Mouse (Mus musculus) kidney, adult 11 months (tissue): Measurements from ENCODE around the gene Lamp2.
"Not testable (repeated sequence)": the region's sequence is repeated elsewhere in the genome, so short reads cannot be mapped to it uniquely, and the experiment has no call there.

Source experiments
- DNase-seq: peaks from one replicate; pipeline ENCODE4 v3.0.0; 2022

Lamp2 gene

GRCm38 (mm10) chrX:38455890-38456634 is at the start of gene Lamp2:
TSS of gene Lamp2 (minus strand) at chrX:38456454.
- DNase-seq, result peak; percentile 85

DNA sequence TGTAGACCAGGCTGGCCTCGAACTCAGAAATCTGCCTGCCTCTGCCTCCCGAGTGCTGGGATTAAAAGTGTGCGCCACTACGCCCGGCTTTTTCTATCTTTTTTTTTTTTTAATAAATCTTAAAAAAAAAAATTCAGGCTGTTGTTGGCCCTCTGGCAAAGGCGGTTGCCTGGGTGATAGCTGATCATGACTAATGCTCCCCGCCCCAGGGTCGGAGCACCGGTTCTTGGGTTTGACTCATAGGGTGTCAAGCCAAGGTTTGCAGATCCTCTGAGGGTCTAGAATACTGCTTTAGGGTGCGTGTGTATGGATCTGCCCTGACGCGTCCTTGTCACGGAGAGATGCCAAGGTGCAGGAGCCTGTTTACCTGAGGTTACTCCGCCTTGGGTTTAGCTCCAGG is 48.6 kb upstream of the Lamp2 start:
- DNase-seq, result no peak

DNA sequence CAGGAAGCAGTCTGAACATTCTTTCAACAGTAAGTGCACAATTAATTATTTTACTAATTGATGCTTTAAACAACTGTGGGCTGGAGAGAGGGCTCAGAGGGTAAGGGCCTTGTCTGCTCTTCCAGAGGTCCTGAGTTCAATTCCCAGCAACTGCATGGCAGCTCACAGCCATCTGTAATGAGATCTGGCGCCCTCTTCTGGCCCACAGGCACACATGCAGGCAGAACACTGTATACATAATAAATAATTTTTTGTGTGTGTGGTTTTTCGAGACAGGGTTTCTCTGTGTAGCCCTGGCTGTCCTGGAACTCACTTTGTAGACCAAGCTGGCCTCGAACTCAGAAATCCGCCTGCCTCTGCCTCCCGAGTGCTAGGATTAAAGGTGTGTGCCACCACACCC is 45.9 kb upstream of the Lamp2 start:
- not testable (repeated sequence) for DNase-seq

DNA sequence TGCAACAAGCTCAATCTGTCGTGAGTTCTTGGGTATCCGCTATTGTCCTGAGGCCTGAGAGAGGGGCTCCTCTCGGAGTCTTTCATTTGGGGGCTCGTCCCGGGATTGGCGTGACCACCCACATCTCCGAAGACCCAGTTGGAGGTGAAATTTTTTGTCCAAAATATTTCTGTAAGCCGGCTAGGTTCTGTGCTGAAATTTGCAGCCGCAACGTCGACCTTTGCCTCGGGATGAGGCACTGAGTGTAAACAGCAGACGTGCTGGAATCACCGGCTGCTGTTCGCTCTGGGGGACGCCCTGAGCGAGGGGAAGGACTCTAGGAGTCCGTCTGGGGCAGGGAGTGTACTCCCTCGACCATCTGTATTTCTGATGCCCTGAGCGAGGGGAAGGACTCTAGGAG is 29.2 kb upstream of the Lamp2 start:
- not testable (repeated sequence) for DNase-seq

DNA sequence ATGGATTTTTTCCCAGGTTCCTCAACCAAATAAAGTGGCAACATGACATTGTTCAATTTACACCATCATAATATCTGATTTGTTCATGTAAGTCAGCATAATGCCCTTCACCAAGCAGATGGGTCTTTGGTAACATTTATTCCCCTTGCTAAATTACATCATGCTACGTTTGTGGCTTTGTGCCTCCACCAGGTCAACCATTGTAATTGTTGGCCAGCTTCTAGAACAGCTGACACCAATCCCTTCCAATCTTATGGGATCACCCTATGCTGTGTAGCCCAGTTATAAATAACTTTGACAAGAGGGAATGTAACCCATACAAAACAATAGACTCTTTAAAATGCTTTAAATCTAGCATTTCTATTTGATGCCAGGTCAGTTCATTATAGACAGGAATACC is 22.3 kb upstream of the Lamp2 start:
- DNase-seq, result no peak

DNA sequence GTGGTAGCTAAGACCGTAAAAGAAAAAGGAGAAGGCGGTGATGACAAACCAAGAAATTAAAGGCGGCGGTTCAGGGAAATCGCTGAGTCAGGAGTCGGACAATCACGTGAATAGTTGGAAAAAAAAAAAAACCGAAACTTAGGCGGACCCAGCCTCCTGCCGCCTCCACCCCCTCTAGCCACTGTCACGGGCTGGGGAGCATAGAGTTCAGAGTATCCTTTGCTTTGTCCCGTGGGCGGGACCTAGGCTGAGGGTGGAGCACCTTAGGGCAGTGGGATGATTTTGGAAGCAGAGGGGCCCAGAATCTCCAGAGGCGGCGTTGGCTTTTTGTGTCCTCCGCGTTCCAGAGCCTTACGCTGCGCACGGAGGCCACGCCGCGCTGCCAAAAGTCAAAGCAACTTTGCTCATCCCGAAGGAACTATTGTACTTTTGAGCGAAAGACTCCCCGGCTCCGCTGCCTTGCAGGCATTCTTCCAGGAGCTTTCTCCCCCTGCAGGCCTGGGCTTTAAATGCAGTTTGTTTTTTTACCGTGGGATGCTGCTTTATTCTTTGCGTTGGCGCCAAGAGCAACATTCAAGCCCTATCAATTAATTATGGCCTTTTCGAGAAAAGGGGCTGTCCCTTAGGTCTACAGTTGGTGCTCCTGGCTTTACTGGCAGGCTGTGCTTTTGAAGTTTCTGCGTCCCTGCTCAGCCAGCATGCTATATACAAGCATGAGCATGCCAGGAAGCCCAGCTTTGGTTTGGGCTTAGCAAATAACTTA is 17.5 kb upstream of the Lamp2 start:
- DNase-seq, result peak; percentile 78

- no peak for DNase-seq
Measured at GRCm38 (mm10) chrX:38473164-38473536, 16.9 kb upstream of the Lamp2 start.

- no peak for DNase-seq
Measured at GRCm38 (mm10) chrX:38466236-38466635, 10.0 kb upstream of the Lamp2 start.

DNA sequence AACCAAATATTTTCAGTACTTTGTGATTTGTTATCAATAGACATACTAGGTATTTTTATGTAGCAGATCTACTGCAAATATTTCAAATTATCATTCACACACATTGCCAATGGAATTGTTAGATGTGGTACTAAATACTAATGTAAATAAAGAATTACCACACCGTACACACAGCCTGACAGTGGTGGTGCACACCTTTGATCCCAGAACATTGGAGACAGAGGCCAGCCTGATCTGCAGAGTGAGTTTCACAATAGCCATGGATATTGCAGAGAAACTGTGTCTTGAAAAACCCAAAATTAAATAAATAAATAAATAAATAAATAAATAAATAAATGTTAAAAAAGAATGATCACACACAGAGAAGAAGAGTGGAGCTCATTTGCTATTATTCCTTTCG is 6.9 kb upstream of the Lamp2 start:
- DNase-seq, result no peak

DNA sequence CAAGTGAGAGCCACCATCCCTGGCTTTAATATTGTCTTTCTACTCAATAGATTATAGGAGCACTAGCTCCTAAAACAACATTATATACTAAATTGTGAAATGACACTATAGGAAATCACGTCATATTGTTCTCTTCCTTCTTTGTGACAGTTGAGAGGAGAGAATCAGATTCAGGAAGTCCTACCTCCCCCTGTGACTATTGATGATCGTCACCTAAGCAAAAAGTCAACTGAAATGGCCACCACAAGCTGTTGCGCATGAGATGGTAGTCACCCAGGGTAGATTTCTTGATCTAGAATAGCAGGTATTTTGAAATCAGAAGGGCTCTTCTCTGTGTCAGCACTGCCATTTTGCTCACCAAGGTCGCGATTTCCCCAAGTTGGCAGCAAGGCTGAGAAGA is 5.8 kb upstream of the Lamp2 start:
- no peak for DNase-seq

GRCm38 (mm10) chrX:38460887-38461286 is 4.6 kb upstream of the Lamp2 start:
- no peak for DNase-seq

DNA sequence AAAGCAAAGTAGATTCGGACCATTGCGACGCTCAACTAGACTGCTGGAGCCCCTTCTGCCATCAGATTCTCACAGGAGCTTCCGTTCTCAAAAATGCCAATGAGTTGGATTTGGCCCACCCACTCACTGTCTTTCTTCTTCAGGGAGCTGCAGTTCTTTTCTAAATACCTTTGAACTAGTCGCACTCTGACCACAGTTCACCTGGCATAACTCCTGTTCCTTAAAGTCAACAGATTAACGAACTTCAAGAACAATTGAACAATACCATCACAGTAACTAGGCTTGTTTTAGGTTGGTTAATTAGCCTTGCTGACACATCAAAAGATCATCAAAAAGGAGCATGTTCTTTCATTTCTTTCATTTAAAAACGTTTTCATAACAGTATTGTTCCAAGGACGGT is 2.8 kb upstream of the Lamp2 start:
- DNase-seq, result no peak

DNA sequence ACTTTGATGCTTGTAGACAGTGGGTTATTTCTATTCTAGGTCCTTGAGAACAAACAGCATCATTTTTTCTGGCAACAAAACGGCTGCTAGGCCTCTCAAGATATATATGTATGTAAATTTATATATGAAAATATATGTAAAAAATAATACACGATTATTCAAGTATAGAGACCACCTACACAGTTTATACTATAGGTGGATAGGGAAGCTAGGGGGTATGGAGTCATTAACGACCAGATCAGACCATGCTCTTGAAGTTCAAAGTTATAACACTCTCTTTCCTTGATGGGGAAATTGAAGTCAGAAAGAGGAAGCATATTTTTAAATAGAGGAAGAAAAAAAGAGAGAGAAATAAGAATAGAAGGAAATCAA is 367 bp upstream of the Lamp2 start:
- no peak for DNase-seq

DNA sequence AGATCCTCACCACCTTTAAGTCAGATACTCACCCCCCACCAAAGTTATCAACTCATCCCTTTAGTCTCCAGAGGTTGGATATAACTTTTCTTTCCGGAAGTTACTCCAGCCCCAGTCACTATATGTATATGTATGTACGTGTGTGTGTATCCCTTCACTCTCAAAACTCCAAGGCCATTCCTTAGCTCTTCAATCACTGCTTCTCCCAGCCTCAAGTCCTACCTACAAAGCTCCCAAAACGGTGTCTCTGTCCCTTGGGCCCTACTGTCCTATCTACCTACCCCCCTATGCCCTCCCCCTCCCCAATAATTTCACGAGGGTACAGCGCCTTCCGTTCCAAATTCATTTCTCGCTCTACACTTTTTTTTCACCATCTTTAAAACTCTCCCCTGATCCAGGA is 780 bp downstream of the Lamp2 start:
- DNase-seq, result no peak

GRCm38 (mm10) chrX:38454900-38455299 is 1.4 kb downstream of the Lamp2 start:
- no peak for DNase-seq

DNA sequence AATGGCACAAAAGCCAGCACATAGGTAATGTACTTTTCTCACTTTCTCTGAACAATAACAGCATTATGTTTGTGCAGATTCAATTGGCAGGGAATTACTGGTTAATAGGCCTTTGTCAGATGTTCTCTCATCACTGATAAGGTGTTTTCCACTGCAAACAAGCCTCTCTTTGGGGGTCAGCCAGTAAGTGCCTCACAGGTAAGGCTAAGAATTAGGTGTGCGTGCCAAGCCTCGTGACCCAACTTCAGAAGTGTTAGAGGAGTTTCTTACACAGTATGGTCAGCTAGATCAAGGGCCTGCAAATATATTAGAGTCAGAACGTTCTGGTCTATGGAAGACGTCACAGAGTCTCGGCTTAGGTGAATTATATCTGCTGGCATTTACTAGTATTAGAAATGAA is 2.3 kb downstream of the Lamp2 start:
- DNase-seq, result no peak

- DNase-seq, result no peak
Measured at GRCm38 (mm10) chrX:38450476-38450875, 5.8 kb downstream of the Lamp2 start.

DNA sequence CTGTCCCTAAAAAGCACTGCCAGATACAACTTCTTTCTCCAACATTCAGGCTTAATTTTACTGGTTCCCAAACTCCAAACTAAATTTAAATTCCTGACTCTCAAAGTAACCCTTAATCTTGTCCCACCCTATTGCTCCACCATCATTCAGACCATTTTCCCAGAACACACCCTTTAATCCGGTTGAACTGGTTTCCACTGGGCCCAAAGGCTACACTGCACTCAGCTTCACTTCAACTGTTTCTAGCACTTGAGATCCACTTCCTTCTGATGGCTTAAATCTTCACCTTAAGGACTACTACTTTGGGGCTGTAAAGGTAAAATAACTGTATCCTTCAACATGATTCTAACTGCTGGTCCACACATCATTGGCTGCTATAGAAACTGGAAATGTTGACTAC is 10.5 kb downstream of the Lamp2 start:
- DNase-seq, result no peak

DNA sequence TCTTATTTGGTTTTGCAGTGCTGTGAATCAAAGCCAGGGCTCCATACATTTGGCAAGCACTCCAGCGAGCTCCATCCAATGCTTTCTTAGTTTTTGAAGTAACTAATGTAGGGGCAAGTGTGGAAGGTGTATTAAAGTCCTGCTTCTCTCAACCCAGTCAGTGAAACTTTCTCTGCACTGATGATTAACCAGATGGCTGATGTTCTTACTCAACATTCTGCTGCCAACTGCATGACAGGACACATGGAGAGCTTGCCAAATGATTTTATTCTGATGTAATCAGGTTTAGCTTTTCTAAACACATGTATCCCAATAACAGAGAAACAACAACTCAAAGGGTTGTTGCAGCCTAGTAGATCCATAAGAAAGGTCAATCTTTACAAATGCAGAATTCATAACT is 13.8 kb downstream of the Lamp2 start:
- peak; percentile 14 for DNase-seq

DNA sequence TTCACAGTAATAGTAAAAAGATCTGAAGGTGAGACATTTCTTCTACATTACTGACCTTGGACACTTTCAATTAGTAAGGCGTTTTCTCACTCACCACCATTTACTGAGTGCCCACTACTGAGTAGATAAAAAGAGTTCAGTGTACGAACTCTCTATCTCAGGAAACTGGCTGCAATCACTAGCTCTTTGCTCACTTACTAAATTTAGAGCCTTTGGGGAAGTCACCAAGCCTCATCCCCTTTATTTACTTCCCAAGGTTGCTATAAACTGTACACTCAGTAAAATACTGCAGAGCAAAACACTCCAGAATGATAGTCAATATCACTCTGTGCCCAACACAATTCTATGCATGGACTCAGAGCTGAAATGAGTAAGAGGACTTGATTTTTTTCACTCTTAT is 16.6 kb downstream of the Lamp2 start:
- DNase-seq, result no peak

DNA sequence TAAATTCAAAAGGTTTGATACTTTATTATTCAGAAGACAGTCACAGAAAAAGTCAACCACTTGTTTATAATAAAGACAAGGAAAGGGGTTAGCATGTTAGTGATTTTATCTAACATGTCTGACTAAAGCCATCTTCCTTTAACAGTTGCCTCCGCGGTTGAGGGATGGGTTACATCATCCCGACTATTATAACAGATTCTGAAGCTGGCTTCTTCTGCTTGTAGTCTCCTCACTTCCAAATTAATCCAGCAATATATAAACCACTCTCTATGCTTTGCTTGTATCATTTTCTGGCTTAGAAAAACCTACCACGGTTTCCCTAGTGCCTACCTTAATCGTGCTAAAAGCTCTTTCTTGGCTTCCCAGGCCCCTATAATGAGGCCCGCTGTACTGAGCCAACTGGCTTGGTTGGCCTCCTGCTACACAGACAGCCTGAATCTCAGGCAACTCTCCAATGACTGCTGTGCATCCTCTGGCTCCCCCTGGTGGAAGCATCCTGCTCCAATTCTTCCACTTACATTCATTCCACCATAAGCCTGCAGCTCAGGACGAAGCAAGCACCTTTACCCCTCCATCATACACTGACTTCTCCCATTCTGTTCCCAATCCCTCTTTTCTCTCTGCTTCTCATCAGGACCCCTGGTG is 18.0 kb downstream of the Lamp2 start:
- peak; percentile 58 for DNase-seq

- DNase-seq, result no peak
Measured at GRCm38 (mm10) chrX:38429455-38429854, 26.8 kb downstream of the Lamp2 start.

DNA sequence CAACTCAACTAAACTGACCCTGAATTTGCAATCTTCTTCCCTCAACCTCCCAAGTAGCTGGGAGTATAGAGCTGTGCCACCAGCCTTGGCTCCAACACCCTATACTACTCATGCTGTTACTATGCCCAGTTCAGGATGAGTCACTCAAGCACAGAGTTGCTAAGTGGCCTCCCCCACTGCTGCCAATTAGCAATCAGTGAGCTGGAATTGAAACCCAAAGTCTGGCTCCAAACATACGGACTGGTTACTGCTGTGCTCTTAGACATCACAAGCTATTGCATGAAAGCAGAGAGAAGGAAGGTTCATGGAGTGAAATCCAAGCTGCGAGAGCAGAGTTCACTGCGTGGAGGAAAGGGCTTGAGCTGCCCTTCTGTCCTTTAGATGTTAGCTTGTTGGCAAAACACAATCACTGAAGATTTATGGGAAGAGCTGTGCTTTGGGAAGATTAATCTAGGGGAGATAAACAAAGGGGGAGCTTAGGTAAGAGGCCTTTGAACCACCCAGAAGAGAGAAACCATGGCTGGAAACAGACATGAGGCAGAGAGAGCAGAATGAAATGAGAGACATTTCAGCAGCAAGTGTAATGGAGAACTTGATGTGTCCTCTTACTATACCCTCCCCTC is 27.3 kb downstream of the Lamp2 start:
- DNase-seq, result peak; percentile 21

GRCm38 (mm10) chrX:38426043-38426442 is 30.2 kb downstream of the Lamp2 start:
- no peak for DNase-seq
